Mouse (Mus musculus): ENCODE results near the gene Kif26b. TPM values are rescaled to one million over a fixed set of nuclear protein-coding genes. Genes with fewer than 3 reads are reported as not detected.

Gene Kif26b
- polyA plus RNA-seq, 1 experiment = 0.25 TPM

DNA sequence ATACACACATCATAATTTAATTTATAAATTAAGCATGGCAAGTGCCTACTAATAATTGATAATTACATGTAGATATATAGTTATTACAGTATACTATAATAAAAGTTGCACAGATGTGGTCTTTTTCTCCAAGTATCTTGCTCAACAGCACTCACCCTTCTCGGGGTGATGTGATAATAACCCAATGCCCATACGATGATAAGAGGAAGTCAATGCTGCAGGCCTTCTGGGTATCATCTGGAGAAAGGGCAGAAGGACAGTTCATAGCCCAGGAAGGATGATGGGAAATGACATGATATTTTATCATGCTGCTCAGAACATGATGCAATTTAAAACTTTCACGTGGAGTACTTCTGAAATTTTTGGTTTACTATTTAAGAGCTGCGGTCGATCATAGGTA, 214.9 kb downstream of the Kif26b start:
- no peak overlapping the region for H3K27ac ChIP-seq (ENCODE audit: control insufficient read depth, insufficient read depth, low read depth, low read length)

GRCm38 (mm10) chr1:178744526-178744925, 215.6 kb downstream of the Kif26b start:
- H3K36me3 ChIP-seq (ENCODE audit: control insufficient read depth, insufficient read depth, low read length) = no peaks in the 10 kb centered on the region
- no peaks in the 10 kb centered on the region for H3K27me3 ChIP-seq (ENCODE audit: control insufficient read depth, insufficient read depth, low read length)
- no peaks in the 10 kb centered on the region for H3K4me1 ChIP-seq (ENCODE audit: control insufficient read depth, insufficient read depth, low read length)
- TF ChIP-seq POLR2A (IDR thresholded peaks at IDR 0.05; ENCODE audit: control insufficient read depth, low read depth, low read length) (no peak), CTCF (IDR thresholded peaks at IDR 0.05; ENCODE audit: control insufficient read depth, insufficient read depth, insufficient replicate concordance, low read depth, low read length) (no peak)
- no peak overlapping the region for H3K27ac ChIP-seq (ENCODE audit: control insufficient read depth, insufficient read depth, low read depth, low read length)
- H3K4me3 ChIP-seq (ENCODE audit: control insufficient read depth, low read depth, low read length) = no peak overlapping the region

More for the DNA sequence above, 214.9 kb downstream of the Kif26b start:
- H3K4me3 ChIP-seq (ENCODE audit: control insufficient read depth, low read depth, low read length) = no peak overlapping the region
- no peaks in the 10 kb centered on the region for H3K4me1 ChIP-seq (ENCODE audit: control insufficient read depth, insufficient read depth, low read length)
- H3K36me3 ChIP-seq (ENCODE audit: control insufficient read depth, insufficient read depth, low read length) = no peaks in the 10 kb centered on the region
- no peak for TF ChIP-seq POLR2A (IDR thresholded peaks at IDR 0.05; ENCODE audit: control insufficient read depth, low read depth, low read length)
- TF ChIP-seq CTCF (IDR thresholded peaks at IDR 0.05; ENCODE audit: control insufficient read depth, insufficient read depth, insufficient replicate concordance, low read depth, low read length) = no peak
- H3K27me3 ChIP-seq (ENCODE audit: control insufficient read depth, insufficient read depth, low read length) = no peaks in the 10 kb centered on the region

DNA sequence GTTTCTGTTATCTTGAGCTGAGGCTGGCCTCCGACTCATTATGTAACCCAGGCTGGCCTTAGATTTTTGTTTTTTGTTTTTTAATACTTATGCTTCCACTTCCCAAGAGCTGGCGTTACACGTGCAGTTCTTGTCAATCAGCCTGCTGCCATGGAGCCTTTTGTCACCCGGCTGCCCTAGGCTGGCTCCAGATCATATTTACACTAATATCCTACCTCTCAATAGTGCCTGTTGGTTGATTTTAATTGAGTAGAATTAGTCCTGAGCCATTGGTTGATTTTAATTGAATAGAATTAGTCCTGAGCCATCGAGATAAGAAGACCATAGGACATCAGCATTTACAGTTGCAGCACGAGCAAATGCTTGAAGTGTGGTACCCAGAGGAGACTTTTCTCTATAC, 216.0 kb downstream of the Kif26b start:
- no peaks in the 10 kb centered on the region for H3K4me1 ChIP-seq (ENCODE audit: control insufficient read depth, insufficient read depth, low read length)
- H3K27me3 ChIP-seq (ENCODE audit: control insufficient read depth, insufficient read depth, low read length) = no peaks in the 10 kb centered on the region
- no peak overlapping the region for H3K4me3 ChIP-seq (ENCODE audit: control insufficient read depth, low read depth, low read length)
- no peaks in the 10 kb centered on the region for H3K36me3 ChIP-seq (ENCODE audit: control insufficient read depth, insufficient read depth, low read length)
- TF ChIP-seq POLR2A (IDR thresholded peaks at IDR 0.05; ENCODE audit: control insufficient read depth, low read depth, low read length) = no peak
- no peak for TF ChIP-seq CTCF (IDR thresholded peaks at IDR 0.05; ENCODE audit: control insufficient read depth, insufficient read depth, insufficient replicate concordance, low read depth, low read length)
- H3K27ac ChIP-seq (ENCODE audit: control insufficient read depth, insufficient read depth, low read depth, low read length) = no peak overlapping the region

GRCm38 (mm10) chr1:178745471-178745870, 216.5 kb downstream of the Kif26b start:
- no peaks in the 10 kb centered on the region for H3K36me3 ChIP-seq (ENCODE audit: control insufficient read depth, insufficient read depth, low read length)
- no peak overlapping the region for H3K4me3 ChIP-seq (ENCODE audit: control insufficient read depth, low read depth, low read length)
- H3K27ac ChIP-seq (ENCODE audit: control insufficient read depth, insufficient read depth, low read depth, low read length) = no peak overlapping the region
- TF ChIP-seq CTCF (IDR thresholded peaks at IDR 0.05; ENCODE audit: control insufficient read depth, insufficient read depth, insufficient replicate concordance, low read depth, low read length) (no peak), POLR2A (IDR thresholded peaks at IDR 0.05; ENCODE audit: control insufficient read depth, low read depth, low read length) (no peak)
- no peaks in the 10 kb centered on the region for H3K27me3 ChIP-seq (ENCODE audit: control insufficient read depth, insufficient read depth, low read length)
- no peaks in the 10 kb centered on the region for H3K4me1 ChIP-seq (ENCODE audit: control insufficient read depth, insufficient read depth, low read length)

GRCm38 (mm10) chr1:178747279-178748221, 218.6 kb downstream of the Kif26b start:
- H3K36me3 ChIP-seq (ENCODE audit: control insufficient read depth, insufficient read depth, low read length) = no peaks in the 10 kb centered on the region
- no peak overlapping the region for H3K4me3 ChIP-seq (ENCODE audit: control insufficient read depth, low read depth, low read length)
- no peaks in the 10 kb centered on the region for H3K4me1 ChIP-seq (ENCODE audit: control insufficient read depth, insufficient read depth, low read length)
- no peak overlapping the region for H3K27ac ChIP-seq (ENCODE audit: control insufficient read depth, insufficient read depth, low read depth, low read length)
- H3K27me3 ChIP-seq (ENCODE audit: control insufficient read depth, insufficient read depth, low read length) = no peaks in the 10 kb centered on the region
- no peak for TF ChIP-seq CTCF (IDR thresholded peaks at IDR 0.05; ENCODE audit: control insufficient read depth, insufficient read depth, insufficient replicate concordance, low read depth, low read length)
- TF ChIP-seq POLR2A (IDR thresholded peaks at IDR 0.05; ENCODE audit: control insufficient read depth, low read depth, low read length) = no peak

- Histone ChIP-seq H3K27me3 (ENCODE audit: control insufficient read depth, insufficient read depth, low read length) (no peaks in the 10 kb centered on the region), H3K27ac (ENCODE audit: control insufficient read depth, insufficient read depth, low read depth, low read length) (no peak overlapping the region), H3K36me3 (ENCODE audit: control insufficient read depth, insufficient read depth, low read length) (no peaks in the 10 kb centered on the region), H3K4me1 (ENCODE audit: control insufficient read depth, insufficient read depth, low read length) (no peaks in the 10 kb centered on the region), H3K4me3 (ENCODE audit: control insufficient read depth, low read depth, low read length) (no peak overlapping the region)
- TF ChIP-seq CTCF (IDR thresholded peaks at IDR 0.05; ENCODE audit: control insufficient read depth, insufficient read depth, insufficient replicate concordance, low read depth, low read length) (no peak), POLR2A (IDR thresholded peaks at IDR 0.05; ENCODE audit: control insufficient read depth, low read depth, low read length) (no peak)
These were observed 219.3 kb downstream of the Kif26b start for GRCm38 (mm10) chr1:178748222-178748600.

DNA sequence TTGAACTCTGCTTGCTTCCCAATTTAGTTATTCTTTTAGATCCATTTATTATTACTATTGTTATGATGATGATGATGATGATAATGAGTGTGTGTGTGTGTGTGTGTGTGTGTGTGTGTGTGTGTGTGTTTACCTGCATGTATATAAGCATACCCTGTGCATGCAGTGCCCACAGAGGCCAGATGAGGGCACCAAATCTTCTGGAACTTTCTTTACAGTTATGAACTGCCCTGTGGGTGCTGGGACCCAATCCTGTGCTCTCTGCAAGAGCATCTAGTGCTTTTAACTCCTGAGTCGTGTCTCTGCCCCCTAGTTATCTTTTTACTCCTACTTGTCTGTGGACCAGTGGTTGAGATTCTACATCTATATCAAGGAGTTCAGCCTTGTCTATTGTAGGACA, 219.7 kb downstream of the Kif26b start:
- H3K4me3 ChIP-seq (ENCODE audit: control insufficient read depth, low read depth, low read length) = no peak overlapping the region
- no peak for TF ChIP-seq POLR2A (IDR thresholded peaks at IDR 0.05; ENCODE audit: control insufficient read depth, low read depth, low read length)
- no peak for TF ChIP-seq CTCF (IDR thresholded peaks at IDR 0.05; ENCODE audit: control insufficient read depth, insufficient read depth, insufficient replicate concordance, low read depth, low read length)
- no peak overlapping the region for H3K27ac ChIP-seq (ENCODE audit: control insufficient read depth, insufficient read depth, low read depth, low read length)
- H3K36me3 ChIP-seq (ENCODE audit: control insufficient read depth, insufficient read depth, low read length) = no peaks in the 10 kb centered on the region
- no peaks in the 10 kb centered on the region for H3K27me3 ChIP-seq (ENCODE audit: control insufficient read depth, insufficient read depth, low read length)
- H3K4me1 ChIP-seq (ENCODE audit: control insufficient read depth, insufficient read depth, low read length) = no peaks in the 10 kb centered on the region

All from testis, adult 2 months (tissue).